23 mouse cellular contexts compared by ENCODE assay signal in genomic region chr2:16604291-16604690, GRCm38 (mm10).
DNase-seq lines count a peak whose midpoint lies in the region; ATAC-seq and TF ChIP-seq lines count a peak whose summit lies in the region.
"Had no signal": no experiment of that assay in that cellular context is flagged by ENCODE, and none has a peak within 500 bp of the region (broad histone marks: within the 10 kb centered on the region; RNA-seq: fewer than 3 reads in every experiment).

No protein-coding gene starts in this region.

- H3K27ac ChIP-seq in forebrain, embryonic 16.5 days (ENCODE audit: low read length): no peak overlapping the region
- no peak overlapping the region for H3K27ac ChIP-seq in forebrain, embryonic 13.5 days
- no peak overlapping the region for H3K27ac ChIP-seq in lung, postnatal 0 days (ENCODE audit: low read length)
- H3K27ac ChIP-seq in kidney, postnatal 0 days: no peak overlapping the region
- H3K27ac ChIP-seq: embryonic facial prominence, embryonic 13.5 days; hindbrain, embryonic 14.5 days; liver, embryonic 12.5 days; stomach, embryonic 15.5 days had no signal

- H3K27me3 ChIP-seq in forebrain, embryonic 16.5 days (replicated peaks; ENCODE audit: control insufficient read depth, insufficient read depth, low read length): no peaks in the 10 kb centered on the region
- H3K27me3 ChIP-seq in forebrain, embryonic 13.5 days: no peaks in the 10 kb centered on the region
- H3K27me3 ChIP-seq in lung, postnatal 0 days (replicated peaks; ENCODE audit: insufficient read depth, low read length): no peaks in the 10 kb centered on the region
- no peaks in the 10 kb centered on the region for H3K27me3 ChIP-seq in kidney, postnatal 0 days (ENCODE audit: insufficient read depth, low read length)
- H3K27me3 ChIP-seq: embryonic facial prominence, embryonic 13.5 days; liver, embryonic 12.5 days; stomach, embryonic 15.5 days had no signal

- H3K36me3 ChIP-seq in forebrain, embryonic 16.5 days (ENCODE audit: control insufficient read depth, insufficient read depth): no peaks in the 10 kb centered on the region
- no peaks in the 10 kb centered on the region for H3K36me3 ChIP-seq in forebrain, embryonic 13.5 days (ENCODE audit: poor library complexity, severe bottlenecking)
- H3K36me3 ChIP-seq in lung, postnatal 0 days (ENCODE audit: insufficient read depth, low read length): no peaks in the 10 kb centered on the region
- no peaks in the 10 kb centered on the region for H3K36me3 ChIP-seq in kidney, postnatal 0 days (ENCODE audit: insufficient read depth, low read length)
- H3K36me3 ChIP-seq: embryonic facial prominence, embryonic 13.5 days; liver, embryonic 12.5 days; stomach, embryonic 15.5 days had no signal

- no peak overlapping the region for H3K9ac ChIP-seq in forebrain, embryonic 16.5 days (replicated peaks; ENCODE audit: low read depth, low read length)
- no peak overlapping the region for H3K9ac ChIP-seq in forebrain, embryonic 13.5 days
- H3K9ac ChIP-seq in lung, postnatal 0 days (replicated peaks; ENCODE audit: low read depth): no peak overlapping the region
- H3K9ac ChIP-seq in kidney, postnatal 0 days (ENCODE audit: low read depth, low read length): no peak overlapping the region
- H3K9ac ChIP-seq: embryonic facial prominence, embryonic 13.5 days; hindbrain, embryonic 14.5 days; liver, embryonic 12.5 days; stomach, embryonic 15.5 days had no signal

- H3K4me2 ChIP-seq in forebrain, embryonic 16.5 days (ENCODE audit: low read length): no peak overlapping the region
- H3K4me2 ChIP-seq in forebrain, embryonic 13.5 days: no peak overlapping the region
- H3K4me2 ChIP-seq in lung, postnatal 0 days (replicated peaks; ENCODE audit: low read depth, low read length): no peak overlapping the region
- no peak overlapping the region for H3K4me2 ChIP-seq in kidney, postnatal 0 days (ENCODE audit: low read length)
- H3K4me2 ChIP-seq: embryonic facial prominence, embryonic 13.5 days; hindbrain, embryonic 14.5 days; liver, embryonic 12.5 days; stomach, embryonic 15.5 days had no signal

- peak; percentile 16 for DNase-seq in lung, postnatal 0 days (ENCODE audit: low spot score)
- DNase-seq in lung, postnatal 14 days: no peak
- DNase-seq in kidney, postnatal 0 days (ENCODE audit: low spot score): peak; percentile 19
- DNase-seq in cerebellum, postnatal 10 days: no peak
- no peak for DNase-seq in ovary, postnatal 36 days (ENCODE audit: low spot score)
- DNase-seq: adrenal gland, postnatal 25 days; cerebellum, adult 9-10 months; heart, postnatal 4 days; lung, adult 18-20 months; lung, postnatal 4 days; right cerebral cortex, adult 18-20 months; right cerebral cortex, postnatal 4 days; thymus, postnatal 25 days had no signal

- H3K4me1 ChIP-seq in forebrain, embryonic 16.5 days (replicated peaks; ENCODE audit: control insufficient read depth, insufficient read depth, low read length): no peaks in the 10 kb centered on the region
- H3K4me1 ChIP-seq in forebrain, embryonic 13.5 days: no peaks in the 10 kb centered on the region
- no peaks in the 10 kb centered on the region for H3K4me1 ChIP-seq in lung, postnatal 0 days (ENCODE audit: insufficient read depth, low read depth, low read length)
- H3K4me1 ChIP-seq in kidney, postnatal 0 days (replicated peaks; ENCODE audit: insufficient read depth, low read length): no peaks in the 10 kb centered on the region
- H3K4me1 ChIP-seq: liver, embryonic 12.5 days had no signal

- 0 out of 2 replicates have a peak, but pooled peaks have one; percentile 36 for ATAC-seq in forebrain, embryonic 16.5 days
- no peak for ATAC-seq in forebrain, embryonic 13.5 days
- no peak; the same call in 1 of the 2 replicates for ATAC-seq in lung, postnatal 0 days
- ATAC-seq in kidney, postnatal 0 days (replicated peaks; ENCODE audit: low FRiP score, low read depth): peak; percentile 81
- ATAC-seq: forebrain, embryonic 14.5 days; inflammation-experienced regulatory T-cells, adult 6 months; liver, embryonic 12.5 days; midbrain, embryonic 16.5 days had no signal

- TF ChIP-seq CTCF in lung, postnatal 0 days (IDR thresholded peaks at IDR 0.05): no peak
- TF ChIP-seq CTCF in kidney, postnatal 0 days (IDR thresholded peaks at IDR 0.05; ENCODE audit: low read depth): no peak

- no peak overlapping the region for H3K4me3 ChIP-seq in forebrain, embryonic 16.5 days (replicated peaks; ENCODE audit: low read length)
- no peak overlapping the region for H3K4me3 ChIP-seq in forebrain, embryonic 13.5 days
- no peak overlapping the region for H3K4me3 ChIP-seq in lung, postnatal 0 days (ENCODE audit: low read depth, low read length)
- no peak overlapping the region for H3K4me3 ChIP-seq in kidney, postnatal 0 days (replicated peaks; ENCODE audit: low read depth, low read length)
- H3K4me3 ChIP-seq: embryonic facial prominence, embryonic 13.5 days; liver, embryonic 12.5 days; myocyte; stomach, embryonic 15.5 days had no signal

- H3K9me3 ChIP-seq in forebrain, embryonic 16.5 days (ENCODE audit: control insufficient read depth, low read length): no peaks in the 10 kb centered on the region
- H3K9me3 ChIP-seq in forebrain, embryonic 13.5 days (replicated peaks): no peaks in the 10 kb centered on the region
- H3K9me3 ChIP-seq in lung, postnatal 0 days (ENCODE audit: low read length): no peaks in the 10 kb centered on the region
- no peaks in the 10 kb centered on the region for H3K9me3 ChIP-seq in kidney, postnatal 0 days (replicated peaks; ENCODE audit: low read length)
- H3K9me3 ChIP-seq: embryonic facial prominence, embryonic 13.5 days; liver, embryonic 12.5 days; stomach, embryonic 15.5 days had no signal

- 71% methylated on average over 3 of the region's 3 CpGs for WGBS in forebrain, embryonic 16.5 days
- WGBS in forebrain, embryonic 13.5 days: 68% methylated on average over 3 of the region's 3 CpGs
- 90% methylated on average over 3 of the region's 3 CpGs for WGBS in lung, postnatal 0 days
- WGBS in kidney, postnatal 0 days: 81% methylated on average over 3 of the region's 3 CpGs

- TF ChIP-seq EP300 in lung, postnatal 0 days (IDR thresholded peaks at IDR 0.05): no peak

Comparison
In these comparisons a context has a peak if more than half of its experiments do, and no peak if none do; other contexts are left out.
1. ATAC-seq: peak in forebrain, embryonic 16.5 days (single experiment) and kidney, postnatal 0 days (single experiment); none in forebrain, embryonic 13.5 days (single experiment) and lung, postnatal 0 days (single experiment).
2. DNase-seq: peak in lung, postnatal 0 days (single experiment) and kidney, postnatal 0 days (single experiment); none in lung, postnatal 14 days (single experiment), cerebellum, postnatal 10 days (0 of 2) and ovary, postnatal 36 days (single experiment).